Mouse (Mus musculus): ENCODE measurements around the gene Rbm44. TPM values are rescaled to one million over a fixed set of nuclear protein-coding genes. Genes with fewer than 3 reads are reported as not detected.

Rbm44 gene
- polyA plus RNA-seq (2015; fragmentation: Nextera tagmentation; extraction: Ambion mirVana), result 0.44 and 0.53 TPM in 2 replicates

DNA sequence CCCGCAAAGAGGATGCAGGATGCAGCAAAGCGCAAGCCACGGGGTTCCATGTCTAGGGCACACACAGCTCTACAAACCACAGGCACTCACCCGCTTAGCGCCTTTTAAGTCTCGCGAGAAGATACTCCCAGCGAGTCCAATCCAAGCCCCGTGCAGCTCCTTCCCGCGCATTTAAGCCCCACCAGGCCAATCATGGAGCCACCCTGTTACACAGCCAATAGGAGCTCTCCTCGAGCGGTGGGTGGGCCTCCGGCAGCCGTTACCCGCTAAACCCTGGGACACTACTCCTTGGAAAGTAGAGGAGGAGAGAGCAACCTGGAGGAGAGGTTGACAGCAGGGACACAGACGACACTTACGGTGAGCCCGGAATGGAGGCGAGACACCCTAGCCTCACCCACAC is at the start of gene Rbm44:
Gene Rbm44, plus strand, starts transcription at position 277 of the 400 bp plus-strand sequence.
- Histone ChIP-seq H3K27ac (ENCODE audit: low read length) (no peak within 1 kb of the TSS), H3K9ac (ENCODE audit: low read depth, low read length) (no peak within 1 kb of the TSS), H3K36me3 (ENCODE audit: control insufficient read depth, insufficient read depth, low read length) (no peaks in the 10 kb centered on the region), H3K4me1 (ENCODE audit: control insufficient read depth, insufficient read depth, low read length) (no peaks in the 10 kb centered on the region), H3K9me3 (ENCODE audit: control insufficient read depth, low read length) (no peaks in the 10 kb centered on the region), H3K27me3 (replicated peaks; ENCODE audit: control insufficient read depth, insufficient read depth, low read length) (no peaks in the 10 kb centered on the region), H3K4me2 (ENCODE audit: low read depth, low read length) (no peak within 1 kb of the TSS), H3K4me3 (ENCODE audit: low read length) (no peak within 1 kb of the TSS)
- WGBS, result 61% methylated on average over 20 of the region's 20 CpGs
- ATAC-seq, result no peak

DNA sequence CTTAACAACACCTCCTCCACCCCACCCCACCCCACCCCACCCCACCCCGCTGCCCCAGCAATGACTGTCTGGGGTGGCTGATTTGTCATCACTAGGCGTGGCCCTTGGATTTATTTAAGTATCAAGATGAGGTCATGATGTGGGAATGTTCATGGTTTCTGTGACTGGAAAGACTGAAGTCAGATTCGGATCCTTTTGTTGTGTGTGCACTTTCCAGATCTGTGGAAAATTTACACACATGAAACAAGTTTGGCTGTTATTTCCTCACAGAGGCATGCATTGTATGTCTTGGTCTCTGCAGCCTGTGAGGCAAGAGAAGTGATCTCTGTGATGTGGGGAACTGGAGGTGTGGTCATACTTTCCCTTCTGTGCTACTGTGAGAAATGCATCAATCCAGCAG is 49.6 kb upstream of the Rbm44 start:
- no peaks in the 10 kb centered on the region for H3K27me3 ChIP-seq (replicated peaks; ENCODE audit: control insufficient read depth, insufficient read depth, low read length)
- H3K27ac ChIP-seq (ENCODE audit: low read length), result no peak overlapping the region
- no peak overlapping the region for H3K9ac ChIP-seq (ENCODE audit: low read depth, low read length)
- H3K9me3 ChIP-seq (ENCODE audit: control insufficient read depth, low read length), result no peaks in the 10 kb centered on the region
- peaks cover 17% of the 10 kb centered on the region for H3K4me1 ChIP-seq (ENCODE audit: control insufficient read depth, insufficient read depth, low read length)
- no peaks in the 10 kb centered on the region for H3K36me3 ChIP-seq (ENCODE audit: control insufficient read depth, insufficient read depth, low read length)
- H3K4me3 ChIP-seq (ENCODE audit: low read length), result no peak overlapping the region
- peak; percentile 12; the same call in 1 of the 2 replicates for ATAC-seq
- H3K4me2 ChIP-seq (ENCODE audit: low read depth, low read length), result no peak overlapping the region
- WGBS, result 53% methylated on average over 3 of the region's 3 CpGs

DNA sequence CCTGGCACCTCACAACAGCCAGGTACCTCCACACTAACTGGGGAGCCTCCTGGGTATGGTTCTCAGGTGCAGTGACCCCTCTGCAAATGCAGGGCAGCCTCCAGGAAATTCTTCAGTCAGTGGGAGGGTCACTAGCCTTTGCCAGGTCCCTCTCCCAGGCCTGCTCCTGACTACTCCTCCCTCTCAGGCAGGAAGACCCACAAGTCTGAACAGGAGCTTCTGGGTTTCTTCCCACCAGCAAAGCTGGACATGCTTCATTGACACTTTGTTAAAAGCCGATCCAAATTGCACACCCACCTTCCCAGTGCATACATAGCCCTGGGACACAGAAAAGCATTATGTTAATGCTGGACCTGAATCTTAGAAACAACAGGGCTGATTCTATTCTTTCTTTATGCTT is 49.0 kb upstream of the Rbm44 start:
- no peak for ATAC-seq
- WGBS, result 59% methylated on average over 1 of the region's 1 CpGs
- Histone ChIP-seq H3K4me3 (ENCODE audit: low read length) (no peak overlapping the region), H3K4me2 (ENCODE audit: low read depth, low read length) (no peak overlapping the region), H3K9me3 (ENCODE audit: control insufficient read depth, low read length) (no peaks in the 10 kb centered on the region), H3K27me3 (replicated peaks; ENCODE audit: control insufficient read depth, insufficient read depth, low read length) (no peaks in the 10 kb centered on the region), H3K36me3 (ENCODE audit: control insufficient read depth, insufficient read depth, low read length) (no peaks in the 10 kb centered on the region), H3K4me1 (ENCODE audit: control insufficient read depth, insufficient read depth, low read length) (peaks cover 17% of the 10 kb centered on the region), H3K9ac (ENCODE audit: low read depth, low read length) (no peak overlapping the region), H3K27ac (ENCODE audit: low read length) (no peak overlapping the region)

DNA sequence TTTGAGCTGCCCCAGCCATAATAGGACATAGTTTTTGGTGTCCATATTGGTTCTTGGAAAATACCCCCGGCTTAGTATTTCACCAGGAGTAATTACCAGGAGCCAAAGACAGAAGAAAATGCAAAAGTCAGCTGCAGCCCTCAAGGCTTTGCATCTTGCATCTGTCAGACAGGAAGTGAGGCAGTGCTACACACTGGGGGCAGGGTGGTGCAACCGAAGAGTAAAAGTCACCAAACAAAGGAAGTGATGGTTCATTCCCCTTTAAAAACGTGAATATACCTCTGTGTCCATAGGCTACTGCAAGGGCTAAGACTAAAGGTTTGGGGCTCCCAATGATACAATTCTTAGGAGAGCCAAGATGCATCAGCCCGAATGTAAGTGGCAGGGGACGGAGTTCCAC is 48.4 kb upstream of the Rbm44 start:
- no peak overlapping the region for H3K9ac ChIP-seq (ENCODE audit: low read depth, low read length)
- H3K4me1 ChIP-seq (ENCODE audit: control insufficient read depth, insufficient read depth, low read length), result peaks cover 17% of the 10 kb centered on the region
- H3K9me3 ChIP-seq (ENCODE audit: control insufficient read depth, low read length), result no peaks in the 10 kb centered on the region
- H3K36me3 ChIP-seq (ENCODE audit: control insufficient read depth, insufficient read depth, low read length), result no peaks in the 10 kb centered on the region
- no peak overlapping the region for H3K27ac ChIP-seq (ENCODE audit: low read length)
- no peak overlapping the region for H3K4me3 ChIP-seq (ENCODE audit: low read length)
- H3K4me2 ChIP-seq (ENCODE audit: low read depth, low read length), result no peak overlapping the region
- ATAC-seq, result no peak
- H3K27me3 ChIP-seq (replicated peaks; ENCODE audit: control insufficient read depth, insufficient read depth, low read length), result no peaks in the 10 kb centered on the region
- 61% methylated on average over 5 of the region's 5 CpGs for WGBS

DNA sequence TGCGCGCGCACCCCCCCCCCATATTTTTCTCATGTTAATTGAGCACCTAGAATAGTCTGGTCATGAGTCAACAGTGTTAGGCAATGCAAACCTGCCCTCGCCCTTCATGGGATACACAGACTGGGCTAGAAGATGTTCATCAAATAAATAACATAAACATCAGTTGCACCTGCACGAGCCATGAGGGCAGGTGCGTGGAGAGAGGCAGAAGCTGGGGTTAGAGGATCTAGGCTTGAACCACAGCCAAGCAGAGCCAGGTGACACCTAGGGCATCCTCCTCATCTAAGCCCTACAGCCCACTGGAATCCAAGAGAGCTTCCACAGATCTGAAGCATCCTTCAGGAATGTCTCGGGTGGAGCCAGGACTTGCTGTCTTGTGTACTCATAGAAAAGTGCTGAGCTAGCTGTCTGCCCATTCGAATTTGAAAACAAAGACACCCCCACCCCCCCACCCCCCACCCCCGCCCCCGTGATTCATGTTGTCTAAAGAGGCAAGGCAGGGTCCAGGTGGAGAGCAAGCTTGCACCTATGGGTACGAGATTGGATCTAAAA is 47.5 kb upstream of the Rbm44 start:
- ATAC-seq, result no peak
- H3K36me3 ChIP-seq (ENCODE audit: control insufficient read depth, insufficient read depth, low read length), result no peaks in the 10 kb centered on the region
- no peaks in the 10 kb centered on the region for H3K27me3 ChIP-seq (replicated peaks; ENCODE audit: control insufficient read depth, insufficient read depth, low read length)
- no peak overlapping the region for H3K9ac ChIP-seq (ENCODE audit: low read depth, low read length)
- H3K4me1 ChIP-seq (ENCODE audit: control insufficient read depth, insufficient read depth, low read length), result peaks cover 17% of the 10 kb centered on the region
- 84% methylated on average over 11 of the region's 11 CpGs for WGBS
- H3K27ac ChIP-seq (ENCODE audit: low read length), result no peak overlapping the region
- no peaks in the 10 kb centered on the region for H3K9me3 ChIP-seq (ENCODE audit: control insufficient read depth, low read length)
- no peak overlapping the region for H3K4me3 ChIP-seq (ENCODE audit: low read length)
- H3K4me2 ChIP-seq (ENCODE audit: low read depth, low read length), result no peak overlapping the region

DNA sequence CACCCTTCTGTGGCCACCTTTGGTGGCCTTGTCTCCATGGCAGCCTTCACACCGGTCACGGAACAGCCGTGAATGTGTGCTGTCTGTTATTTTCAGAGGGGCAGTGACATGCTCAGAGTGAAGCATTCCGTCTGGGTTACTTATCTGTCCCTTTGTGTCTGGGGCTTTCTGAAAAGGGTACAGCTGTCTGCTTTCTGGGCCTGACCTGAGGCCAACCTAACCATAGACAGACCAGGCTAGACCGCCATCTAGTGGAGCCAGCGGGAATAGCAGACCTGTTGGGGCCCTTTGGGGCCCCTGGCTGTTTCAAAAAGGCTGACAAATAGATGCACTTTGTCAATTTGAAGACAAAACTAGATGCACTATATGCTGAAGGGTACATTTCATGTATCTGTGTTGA is 46.0 kb upstream of the Rbm44 start:
- Histone ChIP-seq H3K36me3 (ENCODE audit: control insufficient read depth, insufficient read depth, low read length) (no peaks in the 10 kb centered on the region), H3K27ac (ENCODE audit: low read length) (0 out of 2 replicates have a peak overlapping the region, but pooled peaks have one; percentile 6), H3K27me3 (replicated peaks; ENCODE audit: control insufficient read depth, insufficient read depth, low read length) (no peaks in the 10 kb centered on the region), H3K9ac (ENCODE audit: low read depth, low read length) (no peak overlapping the region), H3K9me3 (ENCODE audit: control insufficient read depth, low read length) (no peaks in the 10 kb centered on the region), H3K4me2 (ENCODE audit: low read depth, low read length) (no peak overlapping the region), H3K4me3 (ENCODE audit: low read length) (no peak overlapping the region), H3K4me1 (ENCODE audit: control insufficient read depth, insufficient read depth, low read length) (peaks cover 17% of the 10 kb centered on the region; the same call in 1 of the 2 replicates)
- WGBS, result 10% methylated on average over 6 of the region's 6 CpGs
- ATAC-seq, result peak; percentile 36; the same call in 1 of the 2 replicates

DNA sequence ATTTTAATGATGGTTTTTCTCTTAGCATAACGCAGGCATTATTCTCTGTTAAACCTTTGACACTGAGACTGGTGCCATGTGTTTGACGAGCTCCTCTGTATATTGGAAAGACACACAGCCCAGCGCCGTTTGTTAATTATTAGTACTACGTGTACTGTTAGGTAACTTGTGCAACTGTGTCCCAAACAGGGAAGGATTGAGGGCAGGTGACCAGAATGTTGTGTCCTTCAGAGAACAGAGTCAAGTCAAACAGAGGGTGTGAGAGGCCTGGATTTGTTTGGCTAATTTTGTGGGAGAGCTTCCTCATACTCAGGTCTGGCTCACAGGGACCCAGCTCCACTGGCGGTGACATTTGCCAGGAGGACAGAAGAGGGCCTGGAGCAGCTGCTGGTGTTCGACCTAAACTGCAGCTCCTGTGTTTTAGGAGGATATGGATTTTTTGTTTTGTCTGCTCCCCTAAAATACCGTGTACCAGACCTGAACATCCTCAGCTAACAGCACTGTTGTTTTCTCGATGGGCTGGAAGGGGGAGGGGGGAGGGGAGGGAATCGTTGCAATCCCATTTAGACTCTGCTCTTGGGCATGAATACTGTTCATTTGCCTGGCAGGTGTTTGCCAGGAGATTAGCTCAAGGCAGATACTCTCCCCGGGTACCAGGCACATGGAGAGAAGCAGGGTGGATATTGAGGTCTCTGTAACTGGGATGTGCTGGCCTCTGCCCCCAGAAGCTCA is 43.0 kb upstream of the Rbm44 start:
- no peaks in the 10 kb centered on the region for H3K27me3 ChIP-seq (replicated peaks; ENCODE audit: control insufficient read depth, insufficient read depth, low read length)
- H3K4me2 ChIP-seq (ENCODE audit: low read depth, low read length), result no peak overlapping the region
- no peak for ATAC-seq
- peaks cover 4% of the 10 kb centered on the region; the same call in 1 of the 2 replicates for H3K4me1 ChIP-seq (ENCODE audit: control insufficient read depth, insufficient read depth, low read length)
- WGBS, result 63% methylated on average over 11 of the region's 11 CpGs
- H3K9ac ChIP-seq (ENCODE audit: low read depth, low read length), result no peak overlapping the region
- H3K4me3 ChIP-seq (ENCODE audit: low read length), result no peak overlapping the region
- no peaks in the 10 kb centered on the region for H3K9me3 ChIP-seq (ENCODE audit: control insufficient read depth, low read length)
- H3K36me3 ChIP-seq (ENCODE audit: control insufficient read depth, insufficient read depth, low read length), result peaks cover 5% of the 10 kb centered on the region
- H3K27ac ChIP-seq (ENCODE audit: low read length), result no peak overlapping the region

DNA sequence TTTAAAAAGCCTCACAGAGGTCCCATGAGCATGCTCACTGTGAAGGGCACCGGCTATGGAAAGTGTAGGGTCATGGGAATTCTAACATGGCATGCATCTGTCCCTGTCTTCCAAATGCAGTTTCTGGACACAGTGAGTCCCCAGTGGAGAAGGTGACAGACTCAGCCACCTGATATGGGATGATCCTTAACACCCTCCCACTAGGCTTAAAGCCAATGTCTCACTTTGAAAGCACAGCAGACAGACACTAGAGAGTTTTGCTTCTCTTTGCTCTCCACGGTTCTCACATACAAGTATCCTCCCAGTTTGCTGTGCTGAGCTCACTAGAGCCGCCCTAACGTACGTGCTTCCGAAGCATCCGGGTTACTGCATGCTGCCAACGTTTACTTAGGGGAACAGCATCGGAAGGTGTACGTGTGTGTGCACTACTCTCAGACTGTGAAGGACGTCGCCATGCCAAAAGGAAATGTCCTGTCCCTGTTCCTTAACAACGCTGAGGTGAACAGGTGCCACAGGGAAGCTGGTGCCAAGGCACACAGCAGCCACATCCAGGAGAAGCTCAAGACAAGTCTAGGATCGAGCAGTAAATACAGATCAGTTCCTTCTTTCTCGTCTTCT is 41.4 kb upstream of the Rbm44 start:
- H3K36me3 ChIP-seq (ENCODE audit: control insufficient read depth, insufficient read depth, low read length), result peaks cover 12% of the 10 kb centered on the region

DNA sequence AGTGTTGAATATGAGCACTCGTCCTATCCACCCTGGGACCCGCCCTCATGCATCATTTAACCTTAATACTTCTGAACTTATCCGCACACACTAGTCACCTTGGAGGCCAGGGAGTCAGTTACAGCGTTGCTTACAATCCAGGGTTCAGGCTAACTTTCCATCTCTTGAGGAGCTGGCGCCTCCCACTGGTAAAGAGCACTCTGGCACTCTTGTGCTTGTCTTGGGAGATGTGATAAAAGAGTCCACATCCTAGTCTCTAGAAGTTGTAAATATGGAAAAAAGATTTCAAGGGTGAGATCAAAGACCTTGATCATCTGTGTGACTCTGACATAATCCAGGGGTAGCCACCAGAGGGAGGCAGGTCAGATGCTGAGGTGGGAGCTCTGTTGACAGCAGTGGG is 37.3 kb upstream of the Rbm44 start:
- Histone ChIP-seq H3K27me3 (replicated peaks; ENCODE audit: control insufficient read depth, insufficient read depth, low read length) (no peaks in the 10 kb centered on the region), H3K27ac (ENCODE audit: low read length) (no peak overlapping the region), H3K9ac (ENCODE audit: low read depth, low read length) (no peak overlapping the region), H3K36me3 (ENCODE audit: control insufficient read depth, insufficient read depth, low read length) (peaks cover 13% of the 10 kb centered on the region), H3K4me2 (ENCODE audit: low read depth, low read length) (no peak overlapping the region), H3K4me3 (ENCODE audit: low read length) (no peak overlapping the region), H3K4me1 (ENCODE audit: control insufficient read depth, insufficient read depth, low read length) (no peaks in the 10 kb centered on the region), H3K9me3 (ENCODE audit: control insufficient read depth, low read length) (no peaks in the 10 kb centered on the region)
- 72% methylated on average over 5 of the region's 5 CpGs for WGBS
- ATAC-seq, result no peak

More for the DNA sequence above, 41.4 kb upstream of the Rbm44 start:
- no peak for ATAC-seq
- no peak overlapping the region for H3K27ac ChIP-seq (ENCODE audit: low read length)
- no peak overlapping the region for H3K4me2 ChIP-seq (ENCODE audit: low read depth, low read length)
- no peak overlapping the region for H3K9ac ChIP-seq (ENCODE audit: low read depth, low read length)
- no peaks in the 10 kb centered on the region for H3K27me3 ChIP-seq (replicated peaks; ENCODE audit: control insufficient read depth, insufficient read depth, low read length)
- H3K4me3 ChIP-seq (ENCODE audit: low read length), result no peak overlapping the region
- H3K9me3 ChIP-seq (ENCODE audit: control insufficient read depth, low read length), result no peaks in the 10 kb centered on the region
- peaks cover 4% of the 10 kb centered on the region; the same call in 1 of the 2 replicates for H3K4me1 ChIP-seq (ENCODE audit: control insufficient read depth, insufficient read depth, low read length)
- 87% methylated on average over 15 of the region's 15 CpGs for WGBS
